9 mouse cellular contexts compared by ENCODE assay signal in the genomic region with DNA sequence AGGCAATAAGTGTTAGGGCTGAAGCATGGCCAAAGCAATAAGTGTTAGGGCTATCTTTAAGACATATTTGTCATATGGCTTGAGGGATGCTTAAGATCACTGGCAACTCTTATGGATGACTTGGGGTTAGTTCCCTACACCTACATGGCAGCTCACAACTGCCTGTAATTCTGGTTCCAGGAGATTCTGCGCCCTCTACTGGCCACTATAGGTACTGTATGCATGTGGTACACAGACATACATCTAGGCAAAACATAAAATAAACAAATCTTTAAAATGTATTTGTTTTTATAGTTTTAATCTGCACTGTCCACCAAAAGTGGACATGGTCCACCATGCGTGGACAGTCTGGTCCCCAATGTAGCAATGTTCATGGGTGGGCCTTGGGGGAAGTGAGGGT. TPM values are rescaled to one million over a fixed set of nuclear protein-coding genes. Genes with fewer than 3 reads are reported as not detected.
DNase-seq lines count a peak whose midpoint lies in the region; ATAC-seq and TF ChIP-seq lines count a peak whose summit lies in the region.
"Had no signal": no experiment of that assay in that cellular context is flagged by ENCODE, and none has a peak within 500 bp of the region (broad histone marks: within the 10 kb centered on the region; RNA-seq: fewer than 3 reads in every experiment).

No protein-coding gene starts in this region.

- peak; percentile 55 for TF ChIP-seq CTCF in E14TG2a.4 (conservative IDR thresholded peaks at IDR 0.05; ENCODE audit: low read length)

- H3K36me3 ChIP-seq in kidney, embryonic 16.5 days (ENCODE audit: insufficient read depth, low read length) = no peaks in the 10 kb centered on the region
- no peaks in the 10 kb centered on the region for H3K36me3 ChIP-seq in E14TG2a.4 (ENCODE audit: insufficient read depth, low read length)
- H3K36me3 ChIP-seq in hindbrain, embryonic 12.5 days = no peaks in the 10 kb centered on the region

- no peak overlapping the region for H3K27ac ChIP-seq in kidney, embryonic 16.5 days (ENCODE audit: low read length)
- H3K27ac ChIP-seq in hindbrain, embryonic 12.5 days = no peak overlapping the region

- no peak overlapping the region for H3K4me2 ChIP-seq in kidney, embryonic 16.5 days (replicated peaks; ENCODE audit: low read depth, low read length)
- no peak overlapping the region for H3K4me2 ChIP-seq in hindbrain, embryonic 12.5 days (replicated peaks)

- peak; percentile 12 for DNase-seq in kidney, adult 18-20 months
- peak; percentile 12 for DNase-seq in c-Kit-positive CD71-negative TER-119-negative erythroid progenitor cells, embryonic 14.5 days (ENCODE audit: low read depth)
- DNase-seq in retina, postnatal 1 day = peak; percentile 22
- no peak for DNase-seq in left cerebral cortex, postnatal 25 days (ENCODE audit: low spot score in 2 of 2)
- DNase-seq: left cerebral cortex, postnatal 4 days had no signal

- H3K4me3 ChIP-seq in kidney, embryonic 16.5 days (ENCODE audit: low read length) = no peak overlapping the region
- no peak overlapping the region for H3K4me3 ChIP-seq in E14TG2a.4 (replicated peaks; ENCODE audit: low read length)
- no peak overlapping the region for H3K4me3 ChIP-seq in hindbrain, embryonic 12.5 days

- ATAC-seq in kidney, embryonic 16.5 days (ENCODE audit: low FRiP score, low TSS enrichment) = no peak
- no peak for ATAC-seq in erythroid progenitor cell, adult 5-6 weeks (replicated peaks; ENCODE audit: low FRiP score, poor library complexity, severe bottlenecking)
- ATAC-seq in hindbrain, embryonic 12.5 days (ENCODE audit: low FRiP score) = no peak; the same call in 1 of the 2 replicates

- 65% methylated on average over 2 of the region's 2 CpGs for WGBS in kidney, embryonic 16.5 days
- WGBS in hindbrain, embryonic 12.5 days = 72% methylated on average over 2 of the region's 2 CpGs

- peaks cover 11% of the 10 kb centered on the region for H3K9me3 ChIP-seq in kidney, embryonic 16.5 days (ENCODE audit: low read length)
- peaks cover 44% of the 10 kb centered on the region for H3K9me3 ChIP-seq in E14TG2a.4 (ENCODE audit: low read length)
- peaks cover 10% of the 10 kb centered on the region for H3K9me3 ChIP-seq in hindbrain, embryonic 12.5 days (replicated peaks)

- no peak overlapping the region for H3K9ac ChIP-seq in kidney, embryonic 16.5 days (replicated peaks; ENCODE audit: low read length)
- H3K9ac ChIP-seq in hindbrain, embryonic 12.5 days = no peak overlapping the region

- H3K27me3 ChIP-seq in kidney, embryonic 16.5 days (ENCODE audit: insufficient read depth, low read length) = no peaks in the 10 kb centered on the region
- H3K27me3 ChIP-seq in E14TG2a.4 (ENCODE audit: insufficient read depth, low read length) = no peaks in the 10 kb centered on the region
- H3K27me3 ChIP-seq in hindbrain, embryonic 12.5 days = no peaks in the 10 kb centered on the region

- no peaks in the 10 kb centered on the region for H3K4me1 ChIP-seq in kidney, embryonic 16.5 days (ENCODE audit: insufficient read depth, low read length)
- H3K4me1 ChIP-seq in E14TG2a.4 (replicated peaks; ENCODE audit: low read depth, low read length) = no peaks in the 10 kb centered on the region
- no peaks in the 10 kb centered on the region for H3K4me1 ChIP-seq in hindbrain, embryonic 12.5 days

- intact Hi-C loops in left cerebral cortex, postnatal 25 days (cut with DNase I) = no loop called here

RNA-seq across cellular contexts. Expression of a gene that starts 51.3 kb away (rescaled TPM):
- polyA plus RNA-seq in kidney, embryonic 16.5 days (2015; fragmentation: Nextera tagmentation; extraction: Ambion mirVana) = 0.51 and 0.70 TPM in 2 replicates
- total RNA-seq in erythroid progenitor cell, adult 5-6 weeks (2015; ENCODE audit: low replicate concordance) = not detected in 2 replicates
- total RNA-seq in erythroid progenitor cell, adult 5-6 weeks (2017; ENCODE audit: low replicate concordance) = not detected in 2 replicates
- total RNA-seq in left cerebral cortex, postnatal 25 days (2021) = 10 to 100 TPM; 48.5 to 49.8 TPM
- polyA plus RNA-seq in hindbrain, embryonic 12.5 days (2016; fragmentation: Nextera tagmentation; extraction: Ambion mirVana) = 6.2 and 6.9 TPM in 2 replicates

Comparison
In these comparisons a context has a peak if more than half of its experiments do, and no peak if none do; other contexts are left out.
1. DNase-seq: peak in kidney, adult 18-20 months (single experiment), c-Kit-positive CD71-negative TER-119-negative erythroid progenitor cells, embryonic 14.5 days (single experiment) and retina, postnatal 1 day (single experiment); none in left cerebral cortex, postnatal 25 days (0 of 2).
2. RNA of a gene that starts 51.3 kb away (total RNA-seq): 48.5 to 49.8 TPM in left cerebral cortex, postnatal 25 days; not detected in erythroid progenitor cell, adult 5-6 weeks; every median in the first group is over 10 times any median in the second.